Mouse (Mus musculus) layer of hippocampus, postnatal 10 days (tissue): Measurements from ENCODE around the gene Smc2. TPM values are rescaled to one million over a fixed set of nuclear protein-coding genes. Genes with fewer than 3 reads are reported as not detected.
"Not testable (repeated sequence)": the region's sequence is repeated elsewhere in the genome, so short reads cannot be mapped to it uniquely, and the experiment has no call there.

Experiments used
- DNase-seq, 2 experiments: peaks; one replicate each; pipeline ENCODE4 v3.0.0; 2021; ENCODE audit warnings: low spot score in 2 of 2
- long read RNA-seq: library from polyadenylated mRNA; stranded (forward); transcript quantifications from one replicate; pipeline ENCODE4 v2.0.0, GENCODE M21; 2023
- total RNA-seq, 2 experiments: library from RNA; stranded (reverse); gene quantifications; 2 replicates each; pipeline ENCODE4 v1.2.3; 2021

Gene Smc2
- 10 to 100 TPM; 12.2 to 13.1 TPM for total RNA-seq
- long read RNA-seq, full-length matches to known transcripts = 2 of 4 reads
- long read RNA-seq, partial matches to known transcripts = 0 of 4 reads
- long read RNA-seq, other reads (novel, unspliced or antisense) = 2 of 4 reads

GRCm38 (mm10) chr4:52438886-52439664, at the start of gene Smc2:
Smc2 (plus strand) TSS chr4:52439243.
- DNase-seq = peak; percentile 83 to 91

- DNase-seq = no peak
These were observed 27.5 kb upstream of the Smc2 start for GRCm38 (mm10) chr4:52411587-52411986.

GRCm38 (mm10) chr4:52423653-52424052, 15.4 kb upstream of the Smc2 start:
- no peak for DNase-seq

GRCm38 (mm10) chr4:52429310-52430198, 9.5 kb upstream of the Smc2 start:
- no peak for DNase-seq

GRCm38 (mm10) chr4:52435551-52435950, 3.5 kb upstream of the Smc2 start:
- DNase-seq = not testable (repeated sequence)

GRCm38 (mm10) chr4:52438371-52438885, 615 bp upstream of the Smc2 start:
- DNase-seq = no peak

- DNase-seq = no peak
These were observed 20.7 kb downstream of the Smc2 start for GRCm38 (mm10) chr4:52459726-52460125.

GRCm38 (mm10) chr4:52461321-52461720, 22.3 kb downstream of the Smc2 start:
- DNase-seq = peak; percentile 38 to 52

GRCm38 (mm10) chr4:52473431-52473830, 34.4 kb downstream of the Smc2 start:
- DNase-seq = no peak

GRCm38 (mm10) chr4:52487486-52487885, 48.4 kb downstream of the Smc2 start:
- no peak for DNase-seq

GRCm38 (mm10) chr4:52497144-52497543, 58.1 kb downstream of the Smc2 start, which contains the start of gene Vma21-ps:
Vma21-ps (minus strand) TSS chr4:52497244.
- DNase-seq = not testable (repeated sequence)

GRCm38 (mm10) chr4:52517580-52517979, 78.5 kb downstream of the Smc2 start:
- DNase-seq = no peak

GRCm38 (mm10) chr4:52519301-52519700, 80.3 kb downstream of the Smc2 start:
- no peak for DNase-seq

- DNase-seq = no peak
These were observed 87.4 kb downstream of the Smc2 start for GRCm38 (mm10) chr4:52526464-52526863.

- no peak for DNase-seq
These were observed 91.6 kb downstream of the Smc2 start for GRCm38 (mm10) chr4:52530636-52531035.

Other genes with a start within 250 kb of the Smc2 start
- gene Vma21-ps, start 58.0 kb downstream of the Smc2 start, total RNA-seq = not detected
- not detected for gene Toporsl, start 157.0 kb downstream of the Smc2 start, total RNA-seq